ENCODE assay signal across 29 mouse cellular contexts in the genomic region with DNA sequence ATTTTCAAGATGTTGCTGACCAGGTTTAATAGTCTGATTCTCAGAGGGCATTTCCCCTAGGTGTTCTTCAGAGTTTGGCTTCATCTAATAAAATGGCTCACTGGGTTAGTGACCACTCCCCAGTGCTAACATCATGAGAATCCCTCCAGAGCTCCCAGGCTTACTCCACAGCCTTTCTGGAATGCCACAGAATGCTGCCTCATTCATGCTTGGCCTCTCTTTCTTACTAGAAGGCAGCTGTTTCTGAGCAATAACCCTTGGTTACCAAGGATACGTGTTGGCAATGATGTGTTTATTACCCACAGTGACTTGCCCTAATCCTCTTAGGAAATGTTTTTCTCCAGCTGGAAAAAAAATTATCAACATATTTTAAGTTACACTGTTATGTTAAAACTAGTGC.
DNase-seq lines count a peak whose midpoint lies in the region; ATAC-seq and TF ChIP-seq lines count a peak whose summit lies in the region.
"Had no signal": no experiment of that assay in that cellular context is flagged by ENCODE, and none has a peak within 500 bp of the region (broad histone marks: within the 10 kb centered on the region; RNA-seq: fewer than 3 reads in every experiment).

No protein-coding gene starts in this region.

- ATAC-seq in hindbrain, postnatal 0 days = peak; percentile 40; the same call in 1 of the 2 replicates
- no peak for ATAC-seq in hindbrain, embryonic 13.5 days (ENCODE audit: low FRiP score)
- ATAC-seq in midbrain, postnatal 0 days (ENCODE audit: low FRiP score) = no peak
- no peak for ATAC-seq in midbrain, embryonic 13.5 days
- ATAC-seq: forebrain, embryonic 14.5 days; inflammation-experienced regulatory T-cells, adult 6 months; midbrain, embryonic 15.5 days had no signal

- H3K36me3 ChIP-seq in hindbrain, postnatal 0 days (ENCODE audit: insufficient read depth, low read length) = no peaks in the 10 kb centered on the region
- H3K36me3 ChIP-seq in hindbrain, embryonic 13.5 days = no peaks in the 10 kb centered on the region
- H3K36me3 ChIP-seq in midbrain, postnatal 0 days (ENCODE audit: insufficient read depth, low read length) = no peaks in the 10 kb centered on the region
- no peaks in the 10 kb centered on the region for H3K36me3 ChIP-seq in midbrain, embryonic 13.5 days
- H3K36me3 ChIP-seq: embryonic facial prominence, embryonic 12.5 days; heart, embryonic 12.5 days; hindbrain, embryonic 10.5 days; liver, embryonic 15.5 days; midbrain, embryonic 15.5 days; neural tube, embryonic 13.5 days had no signal

- H3K4me3 ChIP-seq in hindbrain, postnatal 0 days (ENCODE audit: low read length) = no peak overlapping the region
- no peak overlapping the region for H3K4me3 ChIP-seq in hindbrain, embryonic 13.5 days
- no peak overlapping the region for H3K4me3 ChIP-seq in midbrain, postnatal 0 days (ENCODE audit: low read depth, low read length)
- H3K4me3 ChIP-seq in midbrain, embryonic 13.5 days (replicated peaks) = no peak overlapping the region
- H3K4me3 ChIP-seq: embryonic facial prominence, embryonic 12.5 days; heart, embryonic 12.5 days; hindbrain, embryonic 10.5 days; layer of hippocampus, adult 2 months; liver, embryonic 15.5 days; megakaryocyte, embryonic 14.5 days; midbrain, embryonic 15.5 days; myocyte; neural tube, embryonic 13.5 days had no signal

- no peak overlapping the region for H3K9ac ChIP-seq in hindbrain, postnatal 0 days (replicated peaks; ENCODE audit: low read length)
- H3K9ac ChIP-seq in hindbrain, embryonic 13.5 days = no peak overlapping the region
- no peak overlapping the region for H3K9ac ChIP-seq in midbrain, postnatal 0 days (replicated peaks; ENCODE audit: low read length, poor library complexity, severe bottlenecking)
- H3K9ac ChIP-seq in midbrain, embryonic 13.5 days (replicated peaks) = no peak overlapping the region
- H3K9ac ChIP-seq: embryonic facial prominence, embryonic 12.5 days; heart, embryonic 12.5 days; liver, embryonic 15.5 days; midbrain, embryonic 15.5 days; neural tube, embryonic 13.5 days had no signal

- H3K4me2 ChIP-seq in hindbrain, postnatal 0 days (ENCODE audit: low read depth, low read length) = no peak overlapping the region
- no peak overlapping the region for H3K4me2 ChIP-seq in hindbrain, embryonic 13.5 days
- no peak overlapping the region for H3K4me2 ChIP-seq in midbrain, postnatal 0 days (ENCODE audit: low read depth, low read length, poor library complexity, severe bottlenecking)
- H3K4me2 ChIP-seq in midbrain, embryonic 13.5 days (replicated peaks) = no peak overlapping the region
- H3K4me2 ChIP-seq: embryonic facial prominence, embryonic 12.5 days; heart, embryonic 12.5 days; liver, embryonic 15.5 days; midbrain, embryonic 15.5 days; neural tube, embryonic 13.5 days had no signal

- H3K9me3 ChIP-seq in hindbrain, postnatal 0 days (ENCODE audit: low read length) = no peaks in the 10 kb centered on the region
- no peaks in the 10 kb centered on the region for H3K9me3 ChIP-seq in hindbrain, embryonic 13.5 days
- no peaks in the 10 kb centered on the region for H3K9me3 ChIP-seq in midbrain, postnatal 0 days (ENCODE audit: low read length)
- no peaks in the 10 kb centered on the region for H3K9me3 ChIP-seq in midbrain, embryonic 13.5 days
- H3K9me3 ChIP-seq: embryonic facial prominence, embryonic 12.5 days; heart, embryonic 12.5 days; hindbrain, embryonic 10.5 days; liver, embryonic 15.5 days; megakaryocyte, embryonic 14.5 days; midbrain, embryonic 15.5 days; neural tube, embryonic 13.5 days had no signal

- DNase-seq in hindbrain, postnatal 0 days (ENCODE audit: low spot score) = peak; percentile 12
- peak; percentile 41 for DNase-seq in midbrain, postnatal 0 days (ENCODE audit: low spot score)
- DNase-seq in brain, adult 2 months (ENCODE audit: low read depth, low spot score) = peak; percentile 21
- peak; percentile 1 for DNase-seq in mesoderm, embryonic 11.5 days (ENCODE audit: low read depth, low spot score)
- no peak for DNase-seq in kidney, postnatal 4 days
- DNase-seq in cerebellum, adult 8-10 months = no peak
- DNase-seq: adrenal gland, postnatal 14 days; cerebellum, adult 9-11 months; gastrocnemius, postnatal 14 days; heart, adult 11 months; kidney, adult 2 months; kidney, postnatal 14 days; liver; lung, postnatal 14 days; thymus, adult 2 months had no signal

- no peak for TF ChIP-seq CTCF in hindbrain, postnatal 0 days (IDR thresholded peaks at IDR 0.05; ENCODE audit: low read depth)
- TF ChIP-seq CTCF in midbrain, postnatal 0 days (IDR thresholded peaks at IDR 0.05) = no peak

- no peak overlapping the region for H3K27ac ChIP-seq in hindbrain, postnatal 0 days
- H3K27ac ChIP-seq in hindbrain, embryonic 13.5 days = no peak overlapping the region
- H3K27ac ChIP-seq in midbrain, postnatal 0 days (ENCODE audit: low read depth, low read length) = no peak overlapping the region
- no peak overlapping the region for H3K27ac ChIP-seq in midbrain, embryonic 13.5 days
- H3K27ac ChIP-seq: embryonic facial prominence, embryonic 12.5 days; hindbrain, embryonic 10.5 days; layer of hippocampus, adult 2 months; liver, embryonic 15.5 days; midbrain, embryonic 15.5 days; neural tube, embryonic 13.5 days; stomach, postnatal 0 days had no signal

- no peaks in the 10 kb centered on the region for H3K4me1 ChIP-seq in hindbrain, postnatal 0 days (ENCODE audit: insufficient read depth, low read length)
- no peaks in the 10 kb centered on the region for H3K4me1 ChIP-seq in hindbrain, embryonic 13.5 days (replicated peaks)
- no peaks in the 10 kb centered on the region for H3K4me1 ChIP-seq in midbrain, postnatal 0 days (ENCODE audit: insufficient read depth, low read length)
- no peaks in the 10 kb centered on the region for H3K4me1 ChIP-seq in midbrain, embryonic 13.5 days (replicated peaks)
- H3K4me1 ChIP-seq: embryonic facial prominence, embryonic 12.5 days; heart, embryonic 12.5 days; hindbrain, embryonic 10.5 days; liver, embryonic 15.5 days; megakaryocyte, embryonic 14.5 days; midbrain, embryonic 15.5 days; neural tube, embryonic 13.5 days had no signal

- 49% methylated on average over 1 of the region's 1 CpGs for WGBS in hindbrain, postnatal 0 days
- WGBS in hindbrain, embryonic 13.5 days = 79% methylated on average over 1 of the region's 1 CpGs
- WGBS in midbrain, postnatal 0 days = 40% methylated on average over 1 of the region's 1 CpGs
- 62% methylated on average over 1 of the region's 1 CpGs for WGBS in midbrain, embryonic 13.5 days

- H3K27me3 ChIP-seq in hindbrain, postnatal 0 days (ENCODE audit: insufficient read depth, low read length) = no peaks in the 10 kb centered on the region
- H3K27me3 ChIP-seq in hindbrain, embryonic 13.5 days = no peaks in the 10 kb centered on the region
- no peaks in the 10 kb centered on the region for H3K27me3 ChIP-seq in midbrain, postnatal 0 days (ENCODE audit: insufficient read depth, low read length)
- no peaks in the 10 kb centered on the region for H3K27me3 ChIP-seq in midbrain, embryonic 13.5 days
- H3K27me3 ChIP-seq: embryonic facial prominence, embryonic 12.5 days; heart, embryonic 12.5 days; liver, embryonic 15.5 days; megakaryocyte, embryonic 14.5 days; midbrain, embryonic 15.5 days; neural tube, embryonic 13.5 days had no signal

Comparison
In these comparisons a context has a peak if more than half of its experiments do, and no peak if none do; other contexts are left out.
1. DNase-seq: peak in hindbrain, postnatal 0 days (single experiment), midbrain, postnatal 0 days (single experiment), brain, adult 2 months (single experiment) and mesoderm, embryonic 11.5 days (single experiment); none in kidney, postnatal 4 days (0 of 2) and cerebellum, adult 8-10 months (single experiment).